Mouse (Mus musculus): Measurements from ENCODE around the gene Olfr1450. TPM values are rescaled to one million over a fixed set of nuclear protein-coding genes. Genes with fewer than 3 reads are reported as not detected.

Gene Olfr1450
- not detected in 2 replicates for polyA plus RNA-seq (2012; rRNA removed)

DNA sequence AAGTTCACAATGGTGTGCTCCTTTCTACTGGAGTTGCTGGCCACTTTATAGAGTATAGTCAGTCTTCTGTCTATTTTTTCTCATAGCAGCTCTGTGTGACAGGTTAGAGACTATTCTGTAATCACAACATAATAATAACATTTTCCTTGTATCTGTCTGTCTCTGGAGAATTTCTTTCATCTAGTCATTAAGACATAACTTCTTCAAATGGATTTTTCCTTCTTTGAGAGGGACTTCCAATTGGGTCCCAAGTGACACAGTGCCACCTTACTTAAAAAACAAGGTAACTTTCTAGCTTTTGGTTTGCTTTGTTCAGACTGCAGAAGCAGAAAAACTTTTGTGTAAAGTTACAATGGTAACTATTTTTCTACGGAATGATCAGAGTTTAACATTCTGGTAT is at the start of gene Olfr1450:
Gene Olfr1450 (plus strand): TSS at position 301 of the 400 bp plus-strand sequence.

DNA sequence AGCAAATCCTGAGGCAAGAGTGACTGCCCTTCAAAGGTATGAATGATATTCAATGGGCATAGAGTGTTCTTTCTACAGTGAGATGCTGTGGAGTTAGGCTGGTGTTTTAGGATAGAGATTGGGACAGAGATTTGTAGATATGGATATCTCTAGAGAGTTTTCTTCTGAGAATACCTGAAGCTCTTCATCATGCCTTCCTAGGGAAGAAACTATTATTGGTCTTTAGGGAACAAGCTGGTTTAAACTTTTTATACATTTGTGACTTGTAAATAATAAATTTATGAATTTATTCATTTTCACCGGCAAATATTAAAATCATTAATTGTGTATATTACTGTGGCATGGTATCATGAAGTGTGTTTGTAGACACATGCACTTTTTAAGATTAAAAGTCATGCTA is 46.4 kb upstream of the Olfr1450 start, which contains the start of gene Olfr1447:
Gene Olfr1447 (minus strand): TSS at position 101 of the 400 bp plus-strand sequence.

GRCm38 (mm10) chr19:12924319-12924718 is 25.7 kb upstream of the Olfr1450 start, which contains the start of gene Olfr1448:
Olfr1448 (minus strand) TSS chr19:12924419.

DNA sequence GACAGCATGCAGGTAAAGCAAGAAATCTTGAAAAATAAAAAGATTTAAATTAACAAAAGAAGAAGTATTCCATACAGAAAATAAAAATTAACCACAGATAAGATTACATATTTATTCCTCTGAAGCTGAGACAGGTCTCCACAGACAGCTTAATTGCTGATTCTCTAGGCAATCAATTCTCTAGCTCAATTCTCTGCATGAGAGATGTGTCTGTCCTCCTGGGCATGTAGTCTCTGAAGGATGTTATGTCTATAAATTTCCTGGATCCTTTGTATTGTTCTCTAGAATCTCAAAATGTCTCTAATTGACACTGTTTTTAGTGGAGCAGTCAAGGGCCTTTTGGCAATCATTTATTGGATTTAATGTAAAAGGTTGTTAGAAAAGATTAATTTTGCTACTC is 19.5 kb upstream of the Olfr1450 start, which contains the start of gene Olfr1449:
Gene Olfr1449 (plus strand): TSS at position 301 of the 400 bp plus-strand sequence.

DNA sequence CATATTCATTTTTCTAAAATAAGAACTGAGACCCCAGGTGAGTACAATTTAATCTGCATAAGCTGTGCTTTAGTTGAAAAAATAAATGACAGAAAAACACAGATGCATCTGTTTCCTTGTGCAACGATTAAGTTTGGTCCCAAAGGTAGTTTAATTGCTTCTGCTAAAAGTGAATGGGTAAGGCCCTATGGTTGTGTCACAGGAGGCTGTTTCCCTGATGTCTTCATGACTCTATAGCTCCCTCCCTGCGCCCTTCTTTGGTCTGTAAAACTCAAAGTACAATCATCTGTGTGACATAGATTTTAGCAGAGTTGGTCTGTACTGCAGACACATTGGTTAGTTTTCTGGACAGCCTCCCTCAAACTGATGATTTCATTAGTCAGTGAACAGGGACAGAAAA is 44.7 kb downstream of the Olfr1450 start, which contains the start of gene Olfr1451:
Gene Olfr1451 (plus strand): TSS at position 301 of the 400 bp plus-strand sequence.

Other genes starting within 250 kb of the Olfr1450 start
- 2.0 and 2.3 TPM in 2 replicates for gene Cntf, start 184.6 kb upstream of the Olfr1450 start, polyA plus RNA-seq (2012; rRNA removed)
- gene Zfp91, start 154.1 kb upstream of the Olfr1450 start, polyA plus RNA-seq (2012; rRNA removed) = 34.7 and 36.6 TPM in 2 replicates
- gene Lpxn, start 154.1 kb upstream of the Olfr1450 start, polyA plus RNA-seq (2012; rRNA removed) = 1.1 TPM in 2 replicates
- gene Gm5244, start 103.6 kb upstream of the Olfr1450 start, polyA plus RNA-seq (2012; rRNA removed) = not detected in 2 replicates
- gene Olfr1444, start 93.0 kb upstream of the Olfr1450 start, polyA plus RNA-seq (2012; rRNA removed) = not detected in 2 replicates
- gene Olfr1445, start 66.4 kb upstream of the Olfr1450 start, polyA plus RNA-seq (2012; rRNA removed) = not detected in 2 replicates
- not detected in 2 replicates for gene Olfr1446, start 56.7 kb upstream of the Olfr1450 start, polyA plus RNA-seq (2012; rRNA removed)
- not detected in 2 replicates for gene Olfr1447, start 46.5 kb upstream of the Olfr1450 start, polyA plus RNA-seq (2012; rRNA removed)
- not detected in 2 replicates for gene Olfr1448, start 25.8 kb upstream of the Olfr1450 start, polyA plus RNA-seq (2012; rRNA removed)
- not detected in 2 replicates for gene Olfr1449, start 19.4 kb upstream of the Olfr1450 start, polyA plus RNA-seq (2012; rRNA removed)
- gene Olfr1451, start 44.8 kb downstream of the Olfr1450 start, polyA plus RNA-seq (2012; rRNA removed) = not detected in 2 replicates
- not detected in 2 replicates for gene Olfr1453, start 78.1 kb downstream of the Olfr1450 start, polyA plus RNA-seq (2012; rRNA removed)
- gene Olfr1454, start 110.4 kb downstream of the Olfr1450 start, polyA plus RNA-seq (2012; rRNA removed) = not detected in 2 replicates
- gene Olfr1457, start 147.6 kb downstream of the Olfr1450 start, polyA plus RNA-seq (2012; rRNA removed) = not detected in 2 replicates
- not detected in 2 replicates for gene Olfr1458, start 156.5 kb downstream of the Olfr1450 start, polyA plus RNA-seq (2012; rRNA removed)
- not detected in 2 replicates for gene Olfr1459, start 199.3 kb downstream of the Olfr1450 start, polyA plus RNA-seq (2012; rRNA removed)
- gene Olfr1461, start 212.7 kb downstream of the Olfr1450 start, polyA plus RNA-seq (2012; rRNA removed) = not detected in 2 replicates
- not detected in 2 replicates for gene Olfr1462, start 235.5 kb downstream of the Olfr1450 start, polyA plus RNA-seq (2012; rRNA removed)

All from central nervous system, embryonic 18 days (tissue).